Mouse (Mus musculus) retina, postnatal 7 days (tissue): ENCODE data around the gene Has3.
"Not testable (repeated sequence)": the region's sequence is repeated elsewhere in the genome, so short reads cannot be mapped to it uniquely, and the experiment has no call there.

Source experiments
- DNase-seq: peaks from one replicate; pipeline ENCODE4 v3.0.0-alpha.2; 2012; ENCODE audit warnings: low read depth, low spot score

The Has3 gene

GRCm38 (mm10) chr8:106870051-106870450 is at the start of gene Has3:
Gene Has3, plus strand, starts transcription at chr8:106870242.
- no peak for DNase-seq

- DNase-seq: no peak
Observed at GRCm38 (mm10) chr8:106820553-106821515, 49.2 kb upstream of the Has3 start.

GRCm38 (mm10) chr8:106828921-106829320 is 41.1 kb upstream of the Has3 start:
- no peak for DNase-seq

GRCm38 (mm10) chr8:106829526-106830045 is 40.5 kb upstream of the Has3 start:
- no peak for DNase-seq

- no peak for DNase-seq
Observed at GRCm38 (mm10) chr8:106834899-106835298, 35.1 kb upstream of the Has3 start.

- no peak for DNase-seq
Observed at GRCm38 (mm10) chr8:106836525-106836924, 33.5 kb upstream of the Has3 start.

- DNase-seq: no peak
Observed at GRCm38 (mm10) chr8:106838803-106839202, 31.2 kb upstream of the Has3 start.

- DNase-seq: no peak
Observed at GRCm38 (mm10) chr8:106839209-106840001, 30.6 kb upstream of the Has3 start.

- DNase-seq: no peak
Observed at GRCm38 (mm10) chr8:106850034-106850433, 20.0 kb upstream of the Has3 start.

- peak; percentile 37 for DNase-seq
Observed at GRCm38 (mm10) chr8:106854534-106855241, 15.4 kb upstream of the Has3 start.

- no peak for DNase-seq
Observed at GRCm38 (mm10) chr8:106855242-106855562, 14.8 kb upstream of the Has3 start.

- DNase-seq: no peak
Observed at GRCm38 (mm10) chr8:106862845-106863244, 7.2 kb upstream of the Has3 start.

GRCm38 (mm10) chr8:106865354-106865753 is 4.7 kb upstream of the Has3 start:
- no peak for DNase-seq

- DNase-seq: peak; percentile 39
Observed at GRCm38 (mm10) chr8:106870537-106871327, 690 bp downstream of the Has3 start.

- DNase-seq: no peak
Observed at GRCm38 (mm10) chr8:106871328-106871926, 1.4 kb downstream of the Has3 start.

- peak; percentile 25 for DNase-seq
Observed at GRCm38 (mm10) chr8:106871931-106872371, 1.9 kb downstream of the Has3 start.

- DNase-seq: no peak
Observed at GRCm38 (mm10) chr8:106872454-106873034, 2.5 kb downstream of the Has3 start.

GRCm38 (mm10) chr8:106880121-106880707 is 10.2 kb downstream of the Has3 start:
- no peak for DNase-seq

- DNase-seq: not testable (repeated sequence)
Observed at GRCm38 (mm10) chr8:106884094-106884493, 14.1 kb downstream of the Has3 start.
